Mouse (Mus musculus): Measurements from ENCODE around the gene Tjp1.
A peak's percentile ranks its signal among the peaks of the same experiment; 100 is the strongest.

Tjp1 gene

GRCm38 (mm10) chr7:65359774-65360173, 167.8 kb downstream of the Tjp1 start:
- DNase-seq (ENCODE audit: low read depth, low spot score): no peak

DNA sequence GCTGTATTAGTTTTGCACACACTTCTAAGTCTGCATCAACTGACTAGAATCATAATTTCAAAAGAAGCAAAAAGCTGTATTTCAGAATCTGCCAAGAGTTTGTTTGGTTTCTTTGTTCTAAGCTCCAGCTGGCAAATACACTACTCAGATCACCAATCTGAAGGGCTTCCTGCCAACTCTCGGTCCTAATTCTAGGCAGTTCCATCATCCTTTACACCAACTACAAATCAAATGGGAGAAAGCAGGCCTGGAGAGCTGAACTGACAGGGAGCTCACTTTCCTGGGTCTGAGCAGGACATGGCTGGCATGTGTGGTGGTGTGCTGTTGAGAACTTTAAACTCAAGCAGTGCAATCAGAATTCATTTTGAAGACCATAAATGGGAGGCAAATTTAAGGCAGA, 170.0 kb downstream of the Tjp1 start:
- DNase-seq (ENCODE audit: low read depth, low spot score): no peak

GRCm38 (mm10) chr7:65356204-65356603, 171.4 kb downstream of the Tjp1 start:
- DNase-seq (ENCODE audit: low read depth, low spot score): no peak

DNA sequence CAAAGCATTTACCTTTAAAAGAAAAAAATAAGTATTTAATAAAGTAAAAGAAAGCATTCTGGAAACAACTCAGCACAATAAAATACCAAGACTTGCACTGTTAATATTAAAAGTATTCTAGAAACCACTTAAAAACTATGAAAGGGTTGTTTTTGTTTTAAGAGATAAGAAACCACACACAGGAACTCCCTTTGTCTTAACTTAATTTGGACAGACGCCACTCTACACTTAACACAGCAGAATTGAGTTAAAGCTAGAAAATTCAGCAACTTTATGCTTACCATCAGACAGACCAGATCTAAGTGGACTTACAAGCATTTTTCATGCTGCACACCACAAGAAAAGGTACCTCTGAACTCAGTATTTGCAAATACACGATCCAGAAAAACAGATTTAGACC, 172.7 kb downstream of the Tjp1 start:
- DNase-seq (ENCODE audit: low read depth, low spot score): no peak

DNA sequence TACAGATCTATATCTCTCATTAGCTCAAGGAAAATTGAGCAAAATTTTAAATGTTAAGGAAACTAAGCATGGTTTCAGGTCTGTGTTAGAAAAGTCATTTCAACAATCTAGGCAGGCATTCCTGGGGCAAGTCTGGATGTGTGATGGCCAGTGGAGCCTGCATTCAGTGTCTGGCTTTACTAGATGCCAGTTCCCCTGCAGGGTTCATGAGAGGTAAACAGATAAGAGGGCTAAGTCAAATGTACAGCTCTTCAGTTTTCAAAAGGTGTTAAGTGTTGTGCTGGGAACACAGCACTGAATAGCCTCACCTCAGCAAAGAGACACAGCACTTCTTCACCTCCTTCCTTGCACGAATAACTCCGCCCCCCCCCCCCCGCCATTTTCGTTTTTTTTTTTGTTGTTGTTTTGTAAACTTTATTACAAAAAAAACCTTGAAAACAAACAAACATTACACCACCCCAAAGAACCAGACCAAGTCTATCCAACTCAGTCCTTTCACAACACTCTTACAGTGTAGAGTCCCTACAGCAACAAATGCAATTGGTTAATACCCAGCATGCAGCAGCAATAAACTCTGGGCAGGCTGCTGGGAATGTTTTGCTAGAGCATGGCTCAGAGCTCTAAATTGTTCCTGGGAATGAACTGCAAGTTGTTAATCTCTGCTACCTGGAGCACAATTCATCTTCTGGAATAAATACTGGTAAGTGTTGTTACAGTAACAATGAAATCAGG, 177.1 kb downstream of the Tjp1 start:
- DNase-seq (ENCODE audit: low read depth, low spot score): no peak

GRCm38 (mm10) chr7:65348540-65348939, 179.0 kb downstream of the Tjp1 start:
- no peak for DNase-seq (ENCODE audit: low read depth, low spot score)

GRCm38 (mm10) chr7:65345314-65345713, 182.3 kb downstream of the Tjp1 start:
- no peak for DNase-seq (ENCODE audit: low read depth, low spot score)

DNA sequence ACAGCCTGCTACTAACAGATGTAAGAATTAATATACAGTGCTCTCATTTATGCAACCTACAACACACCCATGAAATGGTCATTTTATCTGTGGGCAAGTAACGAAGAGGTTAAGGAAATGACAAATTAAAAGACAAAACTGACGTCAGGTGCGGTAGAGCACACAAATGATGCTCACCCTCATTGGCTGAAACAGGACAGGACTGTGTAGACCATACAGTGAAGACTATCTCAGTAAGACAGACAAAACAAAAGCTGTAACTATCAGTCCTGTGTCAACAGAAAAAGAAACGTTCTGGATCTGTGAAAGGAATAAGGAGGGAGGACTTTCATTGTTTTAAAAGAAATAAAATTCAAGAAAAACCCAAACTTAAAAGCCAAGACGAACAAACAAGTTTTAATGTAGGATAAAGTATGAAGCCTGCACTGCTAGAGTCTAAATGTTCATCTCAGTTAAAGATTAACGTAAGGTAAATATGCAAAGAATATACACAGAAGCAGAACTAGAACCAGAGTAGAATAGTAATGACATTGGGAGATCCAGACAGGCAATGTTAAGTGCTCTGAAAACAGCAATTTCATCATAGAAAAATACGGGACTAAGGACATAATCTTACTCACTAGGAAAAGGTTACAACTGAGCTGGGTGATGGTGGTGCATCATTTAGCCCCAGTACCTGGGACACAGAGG, 189.9 kb downstream of the Tjp1 start:
- no peak for DNase-seq (ENCODE audit: low read depth, low spot score)

DNA sequence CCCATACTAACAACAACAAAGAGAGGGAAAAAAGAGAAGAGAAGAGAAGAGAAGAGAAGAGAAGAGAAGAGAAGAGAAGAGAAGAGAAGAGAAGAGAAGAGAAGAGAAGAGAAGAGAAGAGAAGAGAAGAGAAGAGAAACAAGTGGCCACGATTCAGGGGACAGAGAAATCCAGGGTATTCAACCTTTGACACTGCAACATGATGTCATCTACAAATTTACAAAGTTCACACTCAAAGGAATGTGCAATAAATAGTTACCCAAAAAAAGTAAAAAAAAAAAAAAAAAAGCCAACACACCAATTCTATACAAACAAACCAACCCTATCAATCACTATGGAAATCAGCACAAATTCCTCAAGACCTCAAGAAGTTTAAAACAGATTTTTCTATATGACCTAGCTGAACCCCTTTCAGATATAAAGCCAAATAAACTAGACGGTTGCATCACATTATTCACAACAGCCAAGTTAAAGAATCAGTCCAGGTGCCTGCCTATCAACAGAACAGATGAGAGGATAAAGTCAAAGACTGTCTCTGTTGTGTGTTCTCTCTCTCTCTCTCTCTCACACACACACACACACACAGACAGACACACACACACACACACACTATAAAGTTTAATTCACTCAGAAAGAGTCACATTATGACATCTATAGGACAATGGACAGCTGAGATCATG, 194.4 kb downstream of the Tjp1 start:
- DNase-seq (ENCODE audit: low read depth, low spot score): no peak

- peak; percentile 68 for DNase-seq (ENCODE audit: low read depth, low spot score)
These were observed 208.4 kb downstream of the Tjp1 start for GRCm38 (mm10) chr7:65319047-65319725.

GRCm38 (mm10) chr7:65317418-65317817, 210.2 kb downstream of the Tjp1 start:
- peak; percentile 52 for DNase-seq (ENCODE audit: low read depth, low spot score)

GRCm38 (mm10) chr7:65315182-65315581, 212.4 kb downstream of the Tjp1 start:
- no peak for DNase-seq (ENCODE audit: low read depth, low spot score)

DNA sequence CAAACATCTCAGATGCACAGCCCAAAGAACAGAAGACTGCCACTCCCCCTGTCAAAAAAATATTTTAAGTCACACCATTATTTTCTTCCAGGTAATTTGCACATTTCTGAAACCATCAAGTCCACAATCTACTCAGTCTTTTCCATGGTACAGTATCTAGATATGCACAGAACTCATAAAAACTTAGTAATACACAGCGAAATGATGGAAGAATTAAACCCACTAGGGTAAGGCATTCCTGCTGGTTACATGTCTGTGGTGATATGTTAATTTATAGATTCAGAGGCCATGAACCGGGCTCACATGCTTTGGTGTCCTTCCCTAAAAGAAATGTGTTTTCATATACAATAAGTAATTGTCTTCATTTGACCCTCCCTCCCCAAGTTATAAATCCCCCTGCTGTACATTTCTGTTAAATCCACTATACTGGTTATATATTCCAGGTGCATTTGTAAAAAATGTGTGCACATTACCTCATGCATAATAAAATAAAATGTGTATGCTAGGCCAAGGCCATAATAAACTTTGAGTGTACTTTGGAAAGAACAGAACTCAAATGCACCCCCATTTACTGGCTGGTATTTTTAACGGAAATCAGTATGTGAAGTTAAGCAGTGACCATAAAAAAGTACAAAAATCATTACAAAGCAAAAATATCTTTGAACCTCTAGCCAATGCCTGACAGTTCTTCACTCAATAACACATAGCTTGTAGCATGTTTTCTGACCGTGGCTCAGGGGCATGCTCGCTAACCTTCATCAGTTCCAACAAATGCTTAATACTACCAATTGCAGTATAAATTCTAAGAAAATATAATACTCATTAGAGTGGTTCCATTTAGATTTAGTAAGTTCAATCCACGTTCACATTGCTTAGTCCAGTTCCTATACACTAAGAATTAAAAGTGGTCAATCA, 230.6 kb downstream of the Tjp1 start:
- no peak for DNase-seq (ENCODE audit: low read depth, low spot score)

- no peak for DNase-seq (ENCODE audit: low read depth, low spot score)
These were observed 244.7 kb downstream of the Tjp1 start for GRCm38 (mm10) chr7:65282886-65283285.

DNA sequence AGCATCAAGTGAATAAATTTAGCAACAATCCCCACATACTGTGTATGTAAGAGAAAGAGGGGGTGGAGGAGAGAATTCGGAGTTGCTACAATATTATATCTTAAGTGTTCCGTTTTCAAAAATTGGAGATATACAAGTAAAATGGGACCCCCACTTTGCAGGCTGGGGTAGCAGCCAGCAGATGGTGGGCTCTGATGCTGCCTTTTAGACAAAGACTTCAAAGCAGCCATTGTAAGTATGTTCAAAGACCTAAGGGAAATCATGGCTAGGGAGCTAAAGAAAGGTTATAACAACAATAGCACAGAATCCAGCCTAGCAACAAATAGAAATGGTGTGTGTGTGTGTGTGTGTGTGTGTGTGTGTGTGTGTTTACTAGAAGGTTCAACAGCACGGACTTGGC, 245.6 kb downstream of the Tjp1 start:
- no peak for DNase-seq (ENCODE audit: low read depth, low spot score)

DNA sequence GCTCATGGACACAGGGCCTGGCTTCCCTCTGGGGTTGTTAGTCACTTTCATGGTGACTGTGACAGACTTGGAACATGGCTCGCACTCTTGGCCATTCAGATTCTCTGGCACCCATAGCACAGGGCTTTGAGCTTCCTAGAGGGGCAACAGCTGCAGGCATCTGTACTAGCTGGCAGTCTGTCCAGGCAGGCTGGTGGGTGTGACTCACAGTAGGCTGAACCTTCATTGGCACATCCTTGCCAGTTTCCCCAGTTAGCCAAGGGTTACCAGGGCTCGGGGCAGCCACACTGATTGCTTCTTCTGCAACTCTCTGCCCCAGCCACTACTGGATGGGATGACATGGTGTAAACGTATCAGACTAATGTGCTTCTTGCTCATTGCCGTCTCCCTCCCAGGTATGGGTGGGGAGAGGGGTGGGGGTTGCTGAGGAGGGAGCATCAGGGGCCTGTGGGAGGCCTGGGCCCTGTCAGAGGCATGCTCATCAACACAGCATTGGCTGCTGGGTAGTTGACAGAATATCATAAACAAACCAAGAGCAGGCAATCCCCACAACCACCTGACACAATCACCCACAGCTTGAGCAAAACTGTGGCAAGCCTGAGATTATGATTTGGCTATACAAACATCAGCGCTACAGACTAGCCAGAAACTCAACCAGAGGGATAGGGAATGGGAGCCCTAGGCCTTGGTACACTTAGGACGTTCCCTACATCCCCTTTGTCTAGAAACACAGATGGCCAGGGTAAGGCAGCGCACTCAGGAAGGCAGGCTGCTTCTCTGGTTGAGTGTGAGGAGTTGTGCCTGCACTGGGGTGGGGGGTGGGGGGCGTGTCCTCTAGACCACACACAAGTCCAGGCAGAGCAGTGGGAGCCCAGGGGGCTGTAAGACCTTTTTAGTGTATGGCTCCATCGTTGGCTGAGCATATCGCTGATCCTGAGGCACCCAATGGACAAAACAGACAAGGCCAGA, 246.4 kb downstream of the Tjp1 start:
- DNase-seq (ENCODE audit: low read depth, low spot score): no peak

DNA sequence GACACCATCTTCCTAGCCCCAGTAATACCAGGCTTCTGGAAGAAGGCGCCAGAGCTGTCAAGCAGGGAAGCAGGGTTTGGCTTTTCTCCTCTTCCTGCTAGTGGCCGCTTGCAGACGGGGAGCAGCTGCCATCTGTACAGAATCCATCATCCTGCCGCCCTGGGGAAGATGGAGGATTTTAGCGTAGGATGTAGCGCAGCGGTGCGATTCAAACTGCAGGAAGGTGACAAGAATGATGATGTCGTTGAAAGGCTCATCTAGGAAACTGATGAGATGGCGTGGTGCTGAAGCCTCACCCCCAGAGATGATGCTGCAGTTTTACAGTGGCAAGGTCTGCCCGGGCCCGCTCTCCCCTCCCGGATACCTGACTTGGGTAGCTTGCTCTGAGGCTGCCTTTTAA, 248.3 kb downstream of the Tjp1 start:
- no peak for DNase-seq (ENCODE audit: low read depth, low spot score)

DNA sequence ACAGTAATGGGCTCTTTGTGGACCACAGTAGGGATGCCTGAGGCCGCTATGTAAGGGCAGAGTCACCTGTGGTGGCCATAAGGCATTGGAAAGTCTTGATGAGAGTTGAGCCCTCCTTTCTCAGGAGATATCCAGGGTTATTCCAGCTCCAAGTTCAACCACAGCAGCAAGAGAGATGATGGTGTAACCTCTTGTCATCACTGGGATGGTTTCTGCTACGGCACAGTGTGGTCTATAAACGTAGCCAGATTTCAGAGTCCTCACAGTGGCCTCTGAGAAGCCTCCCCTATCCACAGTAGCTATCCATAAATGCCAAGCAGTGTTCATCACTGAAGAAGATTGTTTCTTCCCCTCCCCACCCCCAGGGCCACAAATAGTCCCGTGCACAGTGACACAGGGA, 251.8 kb downstream of the Tjp1 start:
- DNase-seq (ENCODE audit: low read depth, low spot score): no peak

GRCm38 (mm10) chr7:65274216-65274615, 253.4 kb downstream of the Tjp1 start:
- no peak for DNase-seq (ENCODE audit: low read depth, low spot score)

- DNase-seq (ENCODE audit: low read depth, low spot score): no peak
These were observed 277.9 kb downstream of the Tjp1 start for GRCm38 (mm10) chr7:65249656-65250055.
